Mouse (Mus musculus): ENCODE results near the gene Gtpbp3.

Gene Gtpbp3

GRCm38 (mm10) chr8:71469411-71469810 is 18.5 kb upstream of the Gtpbp3 start:
- DNase-seq (ENCODE audit: low spot score in 2 of 2): peak; percentile 70 to 81

- peak in 1 of 2 experiments; percentile 9 for DNase-seq (ENCODE audit: low spot score in 2 of 2)
Measured at GRCm38 (mm10) chr8:71470146-71470912, 17.6 kb upstream of the Gtpbp3 start.

- DNase-seq (ENCODE audit: low spot score in 2 of 2): peak in 1 of 2 experiments; percentile 13
Measured at GRCm38 (mm10) chr8:71470913-71471255, 17.0 kb upstream of the Gtpbp3 start.

DNA sequence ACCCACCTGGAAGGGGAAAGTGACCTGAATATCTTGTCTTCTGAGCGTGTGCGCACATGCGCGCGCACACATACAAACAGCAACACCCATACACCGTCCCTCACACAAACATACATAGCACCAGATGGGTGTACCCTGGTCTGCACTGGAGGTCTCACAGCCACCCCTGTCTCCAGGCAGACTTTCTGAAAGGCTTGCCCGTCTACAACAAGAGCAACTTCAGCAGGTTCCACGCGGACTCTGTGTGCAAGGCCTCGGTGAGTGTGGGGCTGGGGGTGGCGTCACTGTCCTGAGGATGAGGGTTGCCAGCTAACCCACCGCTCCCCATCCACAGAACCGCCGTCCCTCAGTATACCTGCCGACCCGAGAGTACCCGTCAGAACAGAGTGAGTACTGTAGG is 16.0 kb upstream of the Gtpbp3 start:
- peak in 1 of 2 experiments; percentile 12 for DNase-seq (ENCODE audit: low spot score in 2 of 2)

DNA sequence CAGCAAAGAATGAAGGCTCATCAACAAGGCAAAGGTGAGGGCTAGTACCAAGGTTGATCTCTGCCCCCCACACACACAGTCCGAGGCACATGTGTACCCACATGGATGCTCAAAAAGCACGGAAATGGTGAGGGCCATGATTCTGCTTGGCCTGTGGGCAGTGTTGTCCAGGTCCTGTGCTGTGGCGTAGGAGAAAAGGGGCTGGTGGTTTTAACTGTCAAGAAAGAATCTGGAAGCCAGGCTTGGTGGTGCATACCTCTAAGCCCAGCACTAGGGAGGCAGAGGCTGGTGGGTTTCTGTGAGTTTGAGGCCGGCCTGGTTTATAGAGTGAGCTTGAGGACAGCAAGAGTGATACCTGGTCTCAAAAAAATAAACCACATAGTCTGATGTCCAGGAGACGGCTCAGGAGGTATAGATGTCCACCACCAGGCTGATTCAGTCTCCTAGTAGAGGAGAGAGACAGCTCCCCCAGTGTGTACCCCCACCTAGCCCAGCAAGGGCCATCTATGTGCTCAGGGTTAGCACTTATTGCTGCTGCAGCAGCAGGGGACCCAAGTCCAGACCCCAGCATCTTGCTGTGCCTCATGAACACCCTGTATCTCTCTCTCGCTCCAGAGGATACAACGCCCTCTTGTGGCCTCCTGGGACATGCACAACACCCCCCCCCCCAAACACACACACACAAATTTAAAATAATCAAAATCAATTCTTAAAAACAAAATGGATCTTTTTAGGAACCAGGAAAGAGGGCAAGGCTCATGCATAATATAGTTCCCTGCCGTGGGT is 15.1 kb upstream of the Gtpbp3 start:
- DNase-seq (ENCODE audit: low spot score in 2 of 2): no peak

DNA sequence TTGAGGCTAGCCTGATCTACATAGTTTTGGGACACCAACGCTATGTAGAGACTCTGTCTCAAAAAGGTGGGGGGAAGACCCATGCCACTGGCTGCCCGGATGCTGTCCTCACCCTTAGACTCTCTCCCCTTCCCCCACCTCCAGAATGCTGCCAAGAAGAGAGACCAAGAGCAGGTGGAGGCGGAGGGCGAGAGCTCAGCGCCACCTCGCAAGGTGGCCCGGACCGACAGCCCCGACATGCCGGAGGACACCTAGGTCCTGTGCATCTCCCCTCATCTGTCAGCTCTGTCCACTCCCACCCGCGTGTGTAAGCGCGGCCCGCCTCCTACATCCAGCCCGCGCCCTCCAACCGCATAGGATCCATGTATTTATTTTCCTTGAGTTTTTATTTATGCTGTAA is 13.6 kb upstream of the Gtpbp3 start:
- no peak for DNase-seq (ENCODE audit: low spot score in 2 of 2)

DNA sequence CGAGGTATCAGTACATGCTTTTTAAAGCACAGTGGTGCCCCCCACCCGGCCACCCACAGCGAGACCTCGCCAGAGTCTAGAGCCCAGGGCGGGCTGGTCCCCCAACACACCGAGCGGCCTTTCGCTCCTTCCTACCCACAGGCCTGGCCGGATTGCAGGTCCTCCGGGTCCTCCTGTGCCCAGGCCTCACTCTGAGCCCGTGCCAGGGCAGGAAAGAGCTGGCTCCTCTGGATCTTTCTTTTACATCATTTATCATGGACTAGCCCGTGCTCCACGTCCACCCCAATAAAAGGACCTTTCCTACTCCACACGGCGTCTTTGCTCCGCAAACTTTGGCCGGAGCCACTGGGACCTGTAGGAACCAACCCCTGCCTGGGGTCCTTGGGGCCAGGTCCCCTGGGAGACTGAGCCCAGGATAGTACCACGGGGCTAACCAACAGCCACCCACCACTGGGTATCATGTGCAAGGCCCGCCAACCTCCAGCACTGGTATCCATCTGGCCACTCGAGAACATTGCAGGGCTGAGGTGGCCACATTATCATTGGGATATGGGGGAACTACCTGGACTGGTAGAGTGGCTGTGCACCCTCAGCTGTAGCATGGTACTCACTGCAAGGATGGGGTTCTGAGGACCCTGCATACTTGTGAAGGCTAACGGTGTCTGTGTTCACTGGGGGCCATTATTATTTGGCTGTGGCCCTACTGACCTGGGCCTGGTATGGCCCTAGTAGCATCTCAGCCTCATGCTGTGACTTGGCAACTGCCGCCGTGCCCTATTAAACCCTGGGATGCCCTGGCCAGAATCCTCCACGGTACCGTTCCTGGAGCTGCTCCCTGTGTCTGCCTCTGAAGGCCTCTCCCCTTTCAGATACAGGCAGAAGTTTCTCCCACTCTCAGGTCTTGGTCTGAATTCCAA is 12.9 kb upstream of the Gtpbp3 start:
- DNase-seq (ENCODE audit: low spot score in 2 of 2): no peak

DNA sequence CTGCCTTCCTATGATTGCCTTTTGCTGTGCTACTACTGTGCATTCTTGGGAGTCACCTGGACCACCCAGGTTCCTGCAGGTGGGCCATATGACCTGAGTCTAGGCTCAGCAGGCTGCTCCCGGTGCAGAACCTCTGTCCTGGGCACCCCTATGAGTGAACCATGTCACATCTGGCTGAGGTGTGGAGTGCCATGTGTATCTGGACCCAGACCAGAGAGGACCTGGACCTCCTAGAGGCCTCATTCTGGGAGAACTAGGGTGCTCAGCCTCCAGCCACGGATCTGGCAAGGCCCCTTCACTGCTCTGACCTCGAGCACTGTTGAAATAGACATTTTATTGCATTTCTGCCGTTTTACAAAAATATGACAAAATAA is 12.2 kb upstream of the Gtpbp3 start:
- no peak for DNase-seq (ENCODE audit: low spot score in 2 of 2)

GRCm38 (mm10) chr8:71476099-71476940 is 11.6 kb upstream of the Gtpbp3 start:
- peak; percentile 77 to 84 for DNase-seq (ENCODE audit: low spot score in 2 of 2)

DNA sequence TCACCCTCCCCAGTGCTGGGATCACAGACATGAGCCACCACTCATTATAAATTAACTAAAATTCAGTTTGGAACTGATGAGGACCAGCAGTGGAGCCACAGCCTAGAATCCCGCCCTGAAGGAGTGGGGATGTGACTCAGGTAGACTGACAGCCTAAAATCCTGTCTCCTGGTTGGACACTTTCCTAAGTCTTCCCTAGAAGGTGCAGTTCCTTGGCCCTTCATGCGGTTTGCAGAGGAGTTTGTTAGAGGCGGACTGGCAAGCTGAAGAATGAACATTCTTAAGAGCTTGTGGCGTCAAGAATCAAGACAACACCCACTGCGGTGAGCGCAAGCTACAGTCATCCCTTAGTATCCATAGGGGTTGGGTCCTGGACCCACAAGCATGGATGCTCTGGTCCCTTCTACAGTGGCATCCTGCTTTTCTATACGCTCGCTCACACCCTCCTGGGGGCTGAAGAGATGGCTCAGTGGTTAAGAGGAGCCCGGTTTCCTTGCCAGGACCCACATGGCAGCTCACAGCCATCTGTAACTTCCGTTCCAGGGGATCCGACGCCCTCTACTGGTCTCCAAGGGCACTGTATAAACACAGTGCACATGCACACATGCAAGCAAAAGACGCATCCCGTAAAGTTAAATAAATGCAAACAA is 10.6 kb upstream of the Gtpbp3 start:
- no peak for DNase-seq (ENCODE audit: low spot score in 2 of 2)

GRCm38 (mm10) chr8:71478943-71479342 is 9.0 kb upstream of the Gtpbp3 start:
- DNase-seq (ENCODE audit: low spot score in 2 of 2): no peak

GRCm38 (mm10) chr8:71483932-71484331 is 4.0 kb upstream of the Gtpbp3 start:
- no peak for DNase-seq (ENCODE audit: low spot score in 2 of 2)

- no peak for DNase-seq (ENCODE audit: low spot score in 2 of 2)
Measured at GRCm38 (mm10) chr8:71484736-71485135, 3.2 kb upstream of the Gtpbp3 start.

- peak; percentile 76 to 85 for DNase-seq (ENCODE audit: low spot score in 2 of 2)
Measured at GRCm38 (mm10) chr8:71485142-71486135, 2.5 kb upstream of the Gtpbp3 start, which contains the start of gene Ano8. Gene Ano8, minus strand, starts transcription at chr8:71485963.

GRCm38 (mm10) chr8:71486136-71486529 is 1.8 kb upstream of the Gtpbp3 start:
- DNase-seq (ENCODE audit: low spot score in 2 of 2): no peak

DNA sequence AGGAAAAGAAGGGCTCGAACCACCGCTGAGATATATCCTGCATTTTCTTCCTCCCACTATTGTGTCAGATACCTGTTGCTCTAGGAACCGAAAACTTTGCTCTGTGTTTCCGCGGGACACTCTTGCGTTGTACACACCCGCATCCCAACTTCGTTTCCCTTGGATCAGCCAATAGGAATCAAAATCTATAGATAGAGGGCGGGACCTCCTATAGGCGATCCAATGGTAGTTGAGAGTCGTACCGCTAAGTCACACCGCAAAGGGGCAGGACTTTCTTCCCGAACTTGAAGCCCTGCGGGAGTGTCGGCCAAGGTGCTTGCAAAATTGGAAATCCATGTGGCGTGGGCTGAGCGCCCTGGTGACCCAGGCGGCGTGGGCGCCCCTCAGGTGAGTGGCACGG is 551 bp downstream of the Gtpbp3 start:
- DNase-seq (ENCODE audit: low spot score in 2 of 2): peak; percentile 85 to 87

GRCm38 (mm10) chr8:71495039-71495438 is 7.1 kb downstream of the Gtpbp3 start:
- peak; percentile 65 to 77 for DNase-seq (ENCODE audit: low spot score in 2 of 2)

DNA sequence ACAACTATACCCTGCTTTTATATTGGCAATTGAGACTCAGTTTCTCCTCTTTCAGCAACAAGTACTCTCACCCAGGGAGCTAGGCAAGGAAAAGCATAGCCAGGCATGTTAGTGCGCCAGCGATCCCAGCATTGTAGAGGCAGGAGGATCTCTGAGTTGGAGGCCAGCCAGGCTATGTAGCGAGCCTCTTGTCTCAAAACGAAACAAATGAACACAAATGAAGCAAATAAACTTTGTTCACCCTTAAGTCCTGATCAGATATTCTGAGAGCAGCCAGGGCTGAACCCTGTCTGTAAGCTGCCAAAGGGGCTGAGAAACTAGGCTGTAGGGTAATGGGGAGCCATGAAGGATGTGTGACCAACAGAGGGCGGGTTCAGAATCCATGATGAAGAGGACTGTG is 7.9 kb downstream of the Gtpbp3 start:
- peak in 1 of 2 experiments; percentile 14 for DNase-seq (ENCODE audit: low spot score in 2 of 2)

GRCm38 (mm10) chr8:71496481-71496880 is 8.6 kb downstream of the Gtpbp3 start:
- DNase-seq (ENCODE audit: low spot score in 2 of 2): peak in 1 of 2 experiments; percentile 52

All from frontal cortex, postnatal 10 days (tissue).